Mouse (Mus musculus) myocyte (in vitro differentiated cells): ENCODE results near the gene Arl13b. TPM values are rescaled to one million over a fixed set of nuclear protein-coding genes. Genes with fewer than 3 reads are reported as not detected.
A peak's percentile ranks its signal among the peaks of the same experiment; 100 is the strongest.

Experiments used
- H3K27me3 ChIP-seq: one replicate; pipeline ENCODE4 v1.6.1; 2011; ENCODE audit not compliant: control insufficient read depth, insufficient read depth, insufficient read length
- H3K36me3 ChIP-seq: one replicate; pipeline ENCODE4 v1.6.1; 2011; ENCODE audit not compliant: control insufficient read depth, insufficient read depth
- H3K4me2 ChIP-seq: one replicate; pipeline ENCODE4 v1.6.1; 2011; ENCODE audit warnings: low read depth, control low read depth
- H3K4me3 ChIP-seq: one replicate; pipeline ENCODE4 v1.5.1; 2011; ENCODE audit warnings: mild to moderate bottlenecking, control low read depth, moderate library complexity
- H3K79me2 ChIP-seq: one replicate; pipeline ENCODE4 v1.6.1; 2011; ENCODE audit not compliant: control insufficient read depth, insufficient read depth
- H3ac ChIP-seq: one replicate; pipeline ENCODE4 v1.6.1; 2011; ENCODE audit not compliant: control insufficient read depth, insufficient read length
- CEBPB ChIP-seq: IDR thresholded peaks from 2 replicates; pipeline ENCODE4 v1.6.1; 2011; ENCODE audit warnings: mild to moderate bottlenecking, moderate library complexity; ENCODE audit not compliant: poor library complexity, insufficient read depth, severe bottlenecking
- E2F4 ChIP-seq: IDR thresholded peaks from one replicate; pipeline ENCODE4 v1.6.1; 2011; ENCODE audit warnings: mild to moderate bottlenecking, control low read depth, moderate library complexity; ENCODE audit not compliant: insufficient read depth
- MAX ChIP-seq: IDR thresholded peaks from one replicate; pipeline ENCODE4 v1.6.1; 2011; ENCODE audit warnings: low read depth, mild to moderate bottlenecking, control low read depth
- MYOD1 ChIP-seq, 3 experiments: IDR thresholded peaks; one replicate each; pipeline ENCODE4 v1.6.1; 2011; ENCODE audit warnings: control low read depth in 2 of 3, low read depth in 2 of 3, mild to moderate bottlenecking in 2 of 3, moderate library complexity in 1 of 3; ENCODE audit not compliant: insufficient read length in 2 of 3, control insufficient read depth in 1 of 3
- MYOG ChIP-seq, 3 experiments: IDR thresholded peaks; one replicate each; pipeline ENCODE4 v1.6.1; 2011; ENCODE audit warnings: control low read depth in 2 of 3, low read depth in 2 of 3, mild to moderate bottlenecking in 2 of 3; ENCODE audit not compliant: insufficient read length in 2 of 3, control insufficient read depth in 1 of 3, insufficient read depth in 1 of 3
- POLR2A ChIP-seq: IDR thresholded peaks from one replicate; pipeline ENCODE4 v1.6.1; 2011; ENCODE audit warnings: low read depth, mild to moderate bottlenecking, control low read depth, moderate library complexity; ENCODE audit not compliant: insufficient read length
- POLR2AphosphoS2 ChIP-seq: IDR thresholded peaks from one replicate; pipeline ENCODE4 v1.6.1; 2011; ENCODE audit warnings: low read depth, control low read depth; ENCODE audit not compliant: insufficient read length
- REST ChIP-seq: IDR thresholded peaks from one replicate; pipeline ENCODE4 v1.6.1; 2011; ENCODE audit warnings: mild to moderate bottlenecking, control low read depth, moderate library complexity; ENCODE audit not compliant: insufficient read depth, insufficient read length
- SRF ChIP-seq: IDR thresholded peaks from one replicate; pipeline ENCODE4 v1.6.1; 2011; ENCODE audit warnings: low read depth; ENCODE audit not compliant: control insufficient read depth, insufficient read length
- TCF12 ChIP-seq: IDR thresholded peaks from one replicate; pipeline ENCODE4 v1.6.1; 2011; ENCODE audit warnings: mild to moderate bottlenecking, control low read depth; ENCODE audit not compliant: poor library complexity, insufficient read depth, severe bottlenecking
- TCF3 ChIP-seq: IDR thresholded peaks from one replicate; pipeline ENCODE4 v1.6.1; 2011; ENCODE audit warnings: low read depth, control low read depth; ENCODE audit not compliant: insufficient read length
- USF1 ChIP-seq: IDR thresholded peaks from one replicate; pipeline ENCODE4 v1.6.1; 2011; ENCODE audit warnings: low read depth, mild to moderate bottlenecking, control low read depth, moderate library complexity
- polyA plus RNA-seq: library from polyadenylated mRNA; unstranded; fragments of >200 nt; fragmentation: generic; extraction: Trizol; gene quantifications from one replicate; pipeline ENCODE4 v1.2.1, GENCODE M21; 2012; ENCODE audit warnings: missing spikeins

Gene Arl13b
- polyA plus RNA-seq, 1 experiment = 5.3 TPM

DNA sequence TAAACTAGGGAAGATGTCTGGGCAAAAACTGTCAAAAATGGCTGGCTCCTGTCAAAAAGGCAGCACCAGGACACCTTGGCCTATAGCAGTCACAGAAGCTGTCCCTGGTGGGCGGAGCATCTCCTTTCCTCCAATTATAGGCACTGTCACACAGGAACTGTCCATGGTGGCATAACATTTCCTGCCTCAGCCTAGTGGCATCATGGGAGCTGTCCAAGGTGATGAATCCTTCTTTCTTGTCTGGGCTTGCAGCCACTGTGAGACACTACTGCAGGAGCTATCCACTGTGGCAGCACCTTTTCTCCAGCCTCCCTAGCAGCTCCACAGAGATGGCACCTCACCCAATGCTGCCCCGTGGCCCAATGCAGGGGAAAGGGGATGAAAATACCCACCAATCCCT, 88.5 kb downstream of the Arl13b start:
- Histone ChIP-seq H3K4me2 (no peak overlapping the region), H3ac (no peak overlapping the region), H3K27me3 (no peaks in the 10 kb centered on the region), H3K79me2 (no peaks in the 10 kb centered on the region), H3K36me3 (no peaks in the 10 kb centered on the region), H3K4me3 (no peak overlapping the region)
- TF ChIP-seq MAX (peak; percentile 49), REST (peak; percentile 99), TCF12 (no peak)

DNA sequence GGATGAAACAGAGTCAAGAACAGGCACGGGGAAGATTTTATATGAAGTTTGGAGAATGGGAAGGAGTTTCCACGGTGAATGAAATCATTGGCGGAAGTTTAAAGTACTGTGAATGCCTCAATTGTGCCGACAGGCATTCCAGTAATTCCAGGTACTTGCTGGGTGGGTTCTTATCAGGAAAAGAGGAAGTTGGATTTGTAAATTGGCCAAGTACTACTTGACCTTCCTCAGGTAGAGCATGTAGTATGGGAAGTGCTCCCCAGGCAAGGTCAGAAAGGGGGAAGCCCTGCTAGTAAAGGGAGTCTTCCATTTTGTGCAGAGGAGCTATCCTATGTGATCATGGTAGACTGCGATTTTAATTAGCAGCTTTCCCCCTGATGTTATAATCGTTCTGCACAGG, 91.5 kb downstream of the Arl13b start:
- no peak for TF ChIP-seq TCF3
- no peak for TF ChIP-seq E2F4
- TF ChIP-seq MYOD1 (IDR thresholded peaks at IDR 0.05; ENCODE audit: control insufficient read depth in 1 of 3, insufficient read length in 2 of 3, low read depth in 2 of 3) = no peak
- TF ChIP-seq USF1 = no peak
- no peak for TF ChIP-seq REST
- TF ChIP-seq MAX = no peak
- TF ChIP-seq TCF12 = no peak
- TF ChIP-seq POLR2AphosphoS2 = no peak
- TF ChIP-seq MYOG (IDR thresholded peaks at IDR 0.05; ENCODE audit: control insufficient read depth in 1 of 3, insufficient read depth in 1 of 3, insufficient read length in 2 of 3, low read depth in 2 of 3) = no peak
- TF ChIP-seq CEBPB = no peak
- no peak for TF ChIP-seq SRF
- no peak for TF ChIP-seq POLR2A
- H3ac ChIP-seq = no peak overlapping the region
- H3K4me2 ChIP-seq = no peak overlapping the region
- H3K27me3 ChIP-seq = no peaks in the 10 kb centered on the region
- no peak overlapping the region for H3K4me3 ChIP-seq
- no peaks in the 10 kb centered on the region for H3K79me2 ChIP-seq
- H3K36me3 ChIP-seq = no peaks in the 10 kb centered on the region

DNA sequence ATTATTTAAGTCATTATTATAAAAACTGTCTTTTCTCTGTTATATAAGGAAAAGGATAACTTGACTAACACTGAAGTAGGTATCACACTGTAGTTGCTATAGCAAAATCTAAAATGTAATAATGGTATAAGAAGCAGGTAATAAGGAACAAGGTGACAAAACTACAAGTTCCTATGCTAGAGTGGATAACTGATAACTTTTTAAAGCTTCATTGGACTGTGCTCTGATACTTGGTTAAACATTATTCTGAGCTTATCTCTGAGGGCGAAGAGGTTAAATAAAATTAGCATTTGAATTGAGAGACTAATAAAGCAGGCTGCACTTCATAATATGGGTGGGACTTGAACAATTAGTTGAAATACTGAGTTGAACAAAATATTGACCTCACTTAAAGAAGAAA, 93.2 kb downstream of the Arl13b start:
- no peaks in the 10 kb centered on the region for H3K27me3 ChIP-seq
- TF ChIP-seq USF1 (no peak), MYOD1 (IDR thresholded peaks at IDR 0.05; ENCODE audit: control insufficient read depth in 1 of 3, insufficient read length in 2 of 3, low read depth in 2 of 3) (no peak), CEBPB (no peak), MYOG (IDR thresholded peaks at IDR 0.05; ENCODE audit: control insufficient read depth in 1 of 3, insufficient read depth in 1 of 3, insufficient read length in 2 of 3, low read depth in 2 of 3) (no peak), REST (no peak), SRF (no peak), TCF3 (no peak), MAX (no peak), E2F4 (no peak), POLR2A (no peak), TCF12 (no peak), POLR2AphosphoS2 (no peak)
- no peak overlapping the region for H3ac ChIP-seq
- H3K36me3 ChIP-seq = no peaks in the 10 kb centered on the region
- H3K4me3 ChIP-seq = no peak overlapping the region
- H3K79me2 ChIP-seq = no peaks in the 10 kb centered on the region
- no peak overlapping the region for H3K4me2 ChIP-seq

DNA sequence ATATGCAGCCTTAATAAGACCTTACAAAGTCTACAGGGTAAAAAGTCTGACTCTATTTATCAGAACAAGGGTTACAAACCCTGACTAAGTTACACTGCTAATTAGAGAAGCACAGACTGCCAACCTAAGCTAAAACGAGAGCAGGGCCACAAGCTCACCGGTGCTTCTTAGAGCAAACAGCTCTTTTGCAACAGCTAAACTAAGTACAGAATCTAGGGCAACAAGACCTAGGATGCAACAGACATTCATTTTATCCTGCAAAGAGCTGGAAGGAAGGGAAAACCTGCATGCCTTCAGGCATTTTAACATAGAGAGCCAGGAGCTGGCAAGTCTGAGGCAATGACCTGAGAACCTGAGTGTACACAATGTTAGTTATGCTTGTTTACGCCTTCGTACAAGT, 93.8 kb downstream of the Arl13b start:
- Histone ChIP-seq H3K27me3 (no peaks in the 10 kb centered on the region), H3K36me3 (no peaks in the 10 kb centered on the region), H3K4me2 (no peak overlapping the region), H3ac (no peak overlapping the region), H3K4me3 (no peak overlapping the region), H3K79me2 (no peaks in the 10 kb centered on the region)
- TF ChIP-seq USF1 = no peak
- TF ChIP-seq E2F4 = no peak
- TF ChIP-seq MYOG (IDR thresholded peaks at IDR 0.05; ENCODE audit: control insufficient read depth in 1 of 3, insufficient read depth in 1 of 3, insufficient read length in 2 of 3, low read depth in 2 of 3) = no peak
- no peak for TF ChIP-seq REST
- no peak for TF ChIP-seq POLR2AphosphoS2
- no peak for TF ChIP-seq TCF3
- no peak for TF ChIP-seq SRF
- no peak for TF ChIP-seq TCF12
- no peak for TF ChIP-seq CEBPB
- no peak for TF ChIP-seq MYOD1 (IDR thresholded peaks at IDR 0.05; ENCODE audit: control insufficient read depth in 1 of 3, insufficient read length in 2 of 3, low read depth in 2 of 3)

DNA sequence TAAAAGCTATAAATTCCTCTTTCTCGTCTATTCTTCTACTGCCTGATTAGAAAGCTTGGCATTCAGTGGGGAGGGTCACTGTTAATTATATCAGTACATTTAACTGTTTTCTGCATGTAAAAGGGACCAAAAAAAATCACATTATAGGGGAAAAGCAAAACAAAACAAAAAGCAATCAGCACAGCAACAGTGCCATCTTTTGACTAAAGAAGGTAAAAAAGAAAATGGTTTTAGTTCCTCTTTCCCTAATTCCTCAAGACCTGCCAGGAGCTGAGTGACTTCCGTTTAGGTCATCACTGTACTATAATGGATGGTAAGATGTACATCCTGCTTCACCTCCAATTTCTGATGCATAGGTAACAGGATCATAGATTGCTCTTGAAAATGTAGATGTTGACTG, 101.0 kb downstream of the Arl13b start:
- Histone ChIP-seq H3K36me3 (no peaks in the 10 kb centered on the region), H3K27me3 (no peaks in the 10 kb centered on the region), H3K4me3 (no peak overlapping the region), H3K4me2 (no peak overlapping the region), H3K79me2 (no peaks in the 10 kb centered on the region), H3ac (no peak overlapping the region)
- no peak for TF ChIP-seq POLR2AphosphoS2
- no peak for TF ChIP-seq CEBPB
- no peak for TF ChIP-seq TCF3
- TF ChIP-seq MYOG (IDR thresholded peaks at IDR 0.05; ENCODE audit: control insufficient read depth in 1 of 3, insufficient read depth in 1 of 3, insufficient read length in 2 of 3, low read depth in 2 of 3) = no peak
- TF ChIP-seq SRF = no peak
- TF ChIP-seq USF1 = no peak
- TF ChIP-seq REST = no peak
- no peak for TF ChIP-seq TCF12
- TF ChIP-seq MAX = no peak
- no peak for TF ChIP-seq E2F4
- TF ChIP-seq POLR2A = no peak
- no peak for TF ChIP-seq MYOD1 (IDR thresholded peaks at IDR 0.05; ENCODE audit: control insufficient read depth in 1 of 3, insufficient read length in 2 of 3, low read depth in 2 of 3)

Other genes starting within 250 kb of the Arl13b start
- gene Nsun3, start 60.2 kb downstream of the Arl13b start, polyA plus RNA-seq = 3.1 TPM
- not detected for gene Stx19, start 32.4 kb downstream of the Arl13b start, polyA plus RNA-seq
- gene Pros1, start 7.3 kb upstream of the Arl13b start, polyA plus RNA-seq = 7.9 TPM